Mouse (Mus musculus) kidney, adult 9 months (tissue): Measurements from ENCODE around the gene P3h1.
"Not testable (repeated sequence)": the region's sequence is repeated elsewhere in the genome, so short reads cannot be mapped to it uniquely, and the experiment has no call there.

Experiments
- DNase-seq: peaks from one replicate; pipeline ENCODE4 v3.0.0; 2022

P3h1 gene

DNA sequence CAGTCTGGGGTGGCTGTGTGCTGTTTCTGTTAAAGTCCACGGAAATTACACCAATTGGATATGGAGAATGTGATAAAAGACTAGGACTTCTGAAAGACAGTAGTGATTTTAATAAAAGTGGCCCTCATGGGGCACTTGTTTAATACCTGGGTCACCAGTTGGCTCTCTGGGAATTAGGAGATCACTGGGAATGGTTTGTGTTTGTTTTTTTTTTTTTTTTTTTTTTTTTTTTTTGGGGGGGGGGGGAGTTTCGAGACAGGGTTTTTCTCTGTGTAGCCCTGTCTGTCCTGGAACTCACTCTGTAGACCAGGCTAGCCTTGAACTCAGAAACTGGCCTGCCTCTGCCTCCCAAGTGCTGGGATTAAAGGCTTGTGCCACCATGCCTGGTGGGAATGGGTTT is 43.0 kb downstream of the P3h1 start:
- DNase-seq, result no peak

DNA sequence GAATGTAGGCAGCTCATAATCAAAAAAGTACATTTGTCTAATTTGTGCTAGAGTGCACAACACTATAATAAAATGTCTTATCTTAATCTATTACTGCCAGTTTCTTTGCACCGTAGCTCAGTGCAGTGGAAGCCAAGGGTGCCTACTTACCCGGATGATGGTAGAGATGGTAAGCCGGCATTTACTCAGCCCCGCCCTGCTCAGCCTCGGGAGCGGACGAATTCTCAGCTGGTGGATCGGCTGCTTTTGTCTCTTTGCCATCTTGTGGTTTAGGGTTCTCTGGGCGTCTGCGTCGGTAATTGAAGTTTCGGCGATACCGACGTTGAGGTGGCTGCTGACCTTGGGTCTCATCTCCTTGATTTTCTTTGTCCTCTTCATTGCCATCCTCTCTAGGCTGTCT is 46.1 kb downstream of the P3h1 start:
- not testable (repeated sequence) for DNase-seq

DNA sequence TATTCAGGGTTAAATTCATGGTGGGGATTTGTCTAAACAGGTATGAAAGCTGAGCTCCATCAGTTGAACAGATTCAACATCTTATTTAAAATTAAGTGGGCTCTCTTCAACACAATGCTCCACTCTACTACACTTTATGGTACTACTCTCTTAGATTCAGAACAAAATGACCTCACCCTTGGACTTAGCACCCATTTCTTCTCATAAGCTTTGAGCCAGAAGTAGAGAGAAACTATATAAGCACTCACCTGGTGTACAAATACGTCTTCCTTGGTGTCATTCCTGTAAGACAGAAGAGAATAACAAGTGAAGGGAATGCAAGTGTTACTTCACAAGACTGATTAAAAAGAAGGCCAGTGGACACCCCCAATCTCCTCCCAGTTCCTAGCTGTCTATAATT is 52.1 kb downstream of the P3h1 start:
- no peak for DNase-seq

DNA sequence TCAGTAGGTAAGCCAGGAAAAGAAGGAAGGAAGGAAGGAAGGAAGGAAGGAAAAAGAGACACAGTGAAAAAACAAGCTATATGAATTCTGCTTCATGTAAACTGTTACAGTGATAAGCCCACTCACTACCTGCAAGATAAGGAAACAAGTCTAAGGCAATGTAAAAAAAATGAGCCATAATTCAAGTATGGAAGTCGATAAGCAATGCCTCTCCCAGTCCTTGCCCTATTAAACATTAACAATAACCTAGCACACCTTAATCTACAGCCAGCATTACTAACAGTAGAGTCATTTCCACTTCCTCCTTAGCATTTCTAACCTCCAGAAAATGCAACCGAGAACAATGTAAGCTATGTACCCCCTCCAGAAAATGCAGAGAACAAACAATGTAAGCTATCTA is 52.6 kb downstream of the P3h1 start:
- no peak for DNase-seq

DNA sequence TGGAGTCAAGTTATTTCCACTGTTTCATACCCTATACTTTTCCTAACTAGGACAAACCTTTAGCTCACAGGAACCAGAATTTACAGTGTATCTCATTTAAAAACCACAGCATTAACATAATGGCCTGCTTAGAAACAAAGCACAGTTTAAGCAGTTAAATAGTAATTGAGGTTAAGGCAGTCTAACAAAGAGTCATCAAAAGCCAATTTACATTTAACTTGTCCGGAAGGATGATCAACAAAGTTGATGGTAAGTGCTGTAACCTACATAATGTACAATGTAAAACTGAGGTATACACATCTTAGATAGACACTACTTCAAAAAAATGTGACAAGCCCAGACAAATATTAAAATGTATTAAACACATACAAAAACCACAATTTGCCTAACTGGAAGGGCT is 59.2 kb downstream of the P3h1 start:
- no peak for DNase-seq

DNA sequence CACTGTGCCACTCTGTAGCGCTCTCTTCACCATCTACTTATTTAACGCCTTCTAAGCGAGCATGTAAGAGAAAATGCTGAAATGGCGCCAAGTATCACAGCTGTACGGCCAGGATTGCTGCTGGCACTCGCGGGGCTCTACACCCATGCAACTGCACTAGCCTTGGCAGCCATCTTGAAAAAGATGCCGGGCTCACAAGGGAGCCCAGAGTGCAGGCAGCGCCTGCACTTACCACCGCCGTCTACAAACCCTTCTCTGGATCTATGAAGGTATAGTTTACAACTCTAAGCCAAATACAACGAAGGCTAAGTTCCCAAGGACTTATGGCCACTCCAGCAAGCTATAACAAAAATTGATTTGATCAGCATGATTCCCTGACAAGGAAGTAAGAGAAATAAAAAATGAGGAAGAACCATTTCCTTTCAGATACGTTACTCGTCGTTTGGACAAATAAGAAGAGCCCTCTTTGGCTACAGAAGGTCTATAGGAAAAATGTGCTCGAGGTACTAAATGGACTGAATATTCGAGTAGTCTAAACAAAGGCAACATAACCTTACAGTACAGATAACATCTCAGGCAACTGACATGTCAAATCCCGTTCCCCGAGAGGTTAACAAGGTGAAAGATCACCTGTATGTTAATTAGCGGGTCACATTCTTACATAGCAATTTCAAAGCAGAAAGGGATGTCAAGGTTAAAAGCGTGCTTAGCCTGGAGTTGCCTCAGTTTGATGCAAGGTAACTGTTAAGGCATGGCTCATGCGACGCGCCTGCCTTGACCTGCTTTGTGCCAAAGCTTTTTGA is 60.3 kb downstream of the P3h1 start:
- peak; percentile 54 for DNase-seq

DNA sequence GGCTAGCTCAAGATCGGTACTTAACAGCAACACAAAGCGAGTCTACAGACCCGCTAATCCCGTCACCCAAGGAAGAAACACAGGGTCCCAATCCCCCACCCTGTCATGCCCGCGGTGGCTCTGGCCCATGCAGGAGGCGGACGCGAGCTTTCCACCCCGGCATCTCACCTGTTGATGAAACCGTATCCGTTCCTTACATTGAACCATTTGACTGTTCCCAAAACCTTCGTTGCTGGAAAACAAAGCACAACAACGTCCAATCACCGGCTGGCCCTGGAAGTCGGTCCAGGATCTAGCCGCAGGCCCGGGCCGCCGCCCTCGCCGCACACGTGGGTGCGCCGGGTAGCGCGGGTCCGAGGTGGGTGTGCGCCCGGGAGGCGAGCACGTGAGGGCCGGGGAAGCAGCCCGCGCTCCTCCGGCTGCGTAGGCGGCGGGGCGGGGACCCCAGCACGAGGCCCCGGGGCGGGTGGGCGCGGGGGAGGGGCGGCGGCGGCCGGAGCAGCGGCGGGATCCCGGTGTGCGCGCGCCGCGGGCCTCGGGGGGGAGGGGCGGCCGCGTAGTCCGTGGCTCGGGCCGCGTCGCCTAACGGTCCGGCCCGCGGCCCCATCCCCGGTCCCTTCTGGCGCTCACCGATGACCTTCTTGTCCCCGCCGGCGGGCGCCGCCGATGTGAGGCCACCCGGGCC is 61.0 kb downstream of the P3h1 start:
- DNase-seq, result peak; percentile 29

DNA sequence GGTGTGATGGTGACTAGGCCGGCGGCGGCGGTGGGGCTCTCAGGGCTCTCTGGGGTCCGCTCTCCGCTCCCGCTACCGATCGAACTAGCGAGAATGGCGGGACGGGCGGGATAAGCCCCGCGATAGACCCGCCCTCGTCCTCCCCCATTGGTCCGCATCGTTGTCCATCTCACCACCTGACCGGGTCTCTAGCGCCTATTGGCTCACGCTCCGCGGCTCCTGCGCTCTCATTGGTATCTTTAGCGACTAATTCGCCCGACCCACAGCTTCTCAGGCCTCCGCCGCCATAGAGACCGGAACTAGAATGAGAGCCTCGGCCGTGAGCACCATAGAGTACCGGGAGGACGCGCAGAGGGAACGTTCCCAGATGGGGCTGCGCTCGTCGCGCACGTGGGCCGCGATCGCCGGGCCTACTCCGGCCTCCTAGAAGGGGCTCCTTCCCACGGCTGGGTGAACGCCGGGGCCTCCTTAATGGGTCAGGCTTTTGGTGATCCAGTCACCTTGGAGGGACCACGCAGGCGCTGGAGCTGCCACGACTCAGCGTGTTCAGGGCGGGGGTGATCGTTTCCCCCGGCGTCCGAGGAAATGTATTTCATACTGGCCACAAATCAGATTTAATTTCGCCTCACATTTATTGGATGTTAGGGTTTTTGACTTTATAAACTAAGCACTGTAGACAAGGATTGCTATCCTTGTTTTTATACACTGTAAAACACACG is 61.9 kb downstream of the P3h1 start, which contains the start of gene Ybx1:
TSS of gene Ybx1 (minus strand) at position 190 of the 719 bp plus-strand sequence.
- peak; percentile 100 for DNase-seq

DNA sequence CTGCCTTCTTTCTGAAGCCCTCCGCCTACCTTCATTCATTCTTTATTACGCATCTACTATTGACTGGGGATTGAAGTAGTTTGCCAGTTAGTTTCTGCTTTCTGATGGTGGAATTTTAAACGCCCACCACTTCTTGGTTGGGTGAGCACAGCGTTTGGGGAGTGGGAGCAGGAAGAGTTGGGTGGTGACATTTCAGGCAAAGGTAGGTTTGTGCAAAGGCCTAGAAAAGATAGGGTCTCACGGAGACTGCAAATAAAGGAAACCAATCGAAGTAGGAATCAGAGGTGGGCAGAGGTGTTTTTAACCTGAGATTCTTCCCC is 62.4 kb downstream of the P3h1 start:
- no peak for DNase-seq

DNA sequence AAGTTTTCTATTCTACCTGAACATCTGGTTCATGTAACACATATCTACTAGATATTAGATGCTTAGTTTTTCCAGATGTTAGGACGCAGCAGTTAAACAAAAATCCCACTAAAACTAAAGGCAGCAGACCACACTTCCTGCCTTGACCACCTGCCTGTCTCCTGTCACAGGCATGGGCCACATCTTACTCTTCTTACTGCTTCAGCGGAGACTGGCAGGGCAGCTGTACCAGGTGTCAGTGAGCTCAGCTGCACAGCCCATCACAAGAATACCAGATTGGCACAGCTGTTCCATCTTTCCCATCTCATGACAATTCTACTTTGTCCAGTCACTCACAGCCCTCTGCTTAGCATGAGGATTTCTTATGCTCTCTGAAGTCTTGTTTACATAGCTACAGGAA is 64.6 kb downstream of the P3h1 start:
- DNase-seq, result no peak
